Mouse (Mus musculus): ENCODE results near the gene Gm10912.

GRCm38 (mm10) chr2:104023096-104023495 is 42.5 kb upstream of the Gm10912 start:
- TF ChIP-seq GATA1 (IDR thresholded peaks at IDR 0.05; ENCODE audit: borderline replicate concordance, low read length) (no peak), FLI1 (IDR thresholded peaks at IDR 0.05; ENCODE audit: low read length) (no peak)
